Mouse (Mus musculus): ENCODE results near the gene Nagpa. TPM values are rescaled to one million over a fixed set of nuclear protein-coding genes. Genes with fewer than 3 reads are reported as not detected.

Nagpa gene
- total RNA-seq, 2 experiments from 2014 or later, result 12.2 to 15.9 TPM

GRCm38 (mm10) chr16:5221403-5221802 is 17.6 kb upstream of the Nagpa start:
- TF ChIP-seq CTCF (conservative IDR thresholded peaks at IDR 0.05), result no peak
- peak overlapping the region; percentile 1; the same call in 1 of the 2 replicates for H3K4me3 ChIP-seq
- DNase-seq (ENCODE audit: low spot score in 2 of 2), result no peak
- H3K27ac ChIP-seq, result peak overlapping the region; percentile 48; the same call in 1 of the 2 replicates

GRCm38 (mm10) chr16:5217341-5218133 is 13.7 kb upstream of the Nagpa start:
- no peak for TF ChIP-seq CTCF (conservative IDR thresholded peaks at IDR 0.05)
- no peak for DNase-seq (ENCODE audit: low spot score in 2 of 2)
- no peak overlapping the region for H3K4me3 ChIP-seq

GRCm38 (mm10) chr16:5216686-5217085 is 12.9 kb upstream of the Nagpa start:
- Histone ChIP-seq H3K27ac (no peak overlapping the region), H3K4me3 (no peak overlapping the region)
- TF ChIP-seq CTCF (conservative IDR thresholded peaks at IDR 0.05), result no peak

More at GRCm38 (mm10) chr16:5217341-5218133, 13.7 kb upstream of the Nagpa start:
- H3K27ac ChIP-seq, result no peak overlapping the region

GRCm38 (mm10) chr16:5214126-5214525 is 10.3 kb upstream of the Nagpa start:
- no peak for DNase-seq (ENCODE audit: low spot score in 2 of 2)
- TF ChIP-seq CTCF (conservative IDR thresholded peaks at IDR 0.05), result no peak
- Histone ChIP-seq H3K27ac (no peak overlapping the region), H3K4me3 (no peak overlapping the region)

More at GRCm38 (mm10) chr16:5216686-5217085, 12.9 kb upstream of the Nagpa start:
- DNase-seq (ENCODE audit: low spot score in 2 of 2), result no peak

- no peak for TF ChIP-seq CTCF (conservative IDR thresholded peaks at IDR 0.05)
- Histone ChIP-seq H3K4me3 (no peak overlapping the region), H3K27ac (no peak overlapping the region)
- no peak for DNase-seq (ENCODE audit: low spot score in 2 of 2)
Measured at GRCm38 (mm10) chr16:5212150-5212549, 8.3 kb upstream of the Nagpa start.

- no peak for DNase-seq (ENCODE audit: low spot score in 2 of 2)
- Histone ChIP-seq H3K4me3 (no peak overlapping the region), H3K27ac (no peak overlapping the region)
- TF ChIP-seq CTCF (conservative IDR thresholded peaks at IDR 0.05), result no peak
Measured at GRCm38 (mm10) chr16:5210365-5210764, 6.6 kb upstream of the Nagpa start.

- H3K27ac ChIP-seq, result peak overlapping the region; percentile 48; the same call in 1 of the 2 replicates
- TF ChIP-seq CTCF (conservative IDR thresholded peaks at IDR 0.05), result no peak
- DNase-seq (ENCODE audit: low spot score in 2 of 2), result no peak
Measured at GRCm38 (mm10) chr16:5206051-5206450, 2.2 kb upstream of the Nagpa start.

GRCm38 (mm10) chr16:5205431-5205970 is 1.7 kb upstream of the Nagpa start:
- no peak for DNase-seq (ENCODE audit: low spot score in 2 of 2)
- H3K27ac ChIP-seq, result no peak overlapping the region
- no peak for TF ChIP-seq CTCF (conservative IDR thresholded peaks at IDR 0.05)
- H3K4me3 ChIP-seq, result no peak overlapping the region

More at GRCm38 (mm10) chr16:5206051-5206450, 2.2 kb upstream of the Nagpa start:
- peak overlapping the region; percentile 29 for H3K4me3 ChIP-seq

- Histone ChIP-seq H3K27ac (peak overlapping the region; percentile 84), H3K4me3 (peak overlapping the region; percentile 72)
- TF ChIP-seq CTCF (conservative IDR thresholded peaks at IDR 0.05), result no peak
- DNase-seq (ENCODE audit: low spot score in 2 of 2), result no peak
Measured at GRCm38 (mm10) chr16:5203200-5203599, 612 bp downstream of the Nagpa start.

GRCm38 (mm10) chr16:5202681-5203080 is 1.1 kb downstream of the Nagpa start:
- DNase-seq (ENCODE audit: low spot score in 2 of 2), result peak; percentile 35 to 49
- Histone ChIP-seq H3K27ac (no peak overlapping the region), H3K4me3 (peak overlapping the region; percentile 72)
- TF ChIP-seq CTCF (conservative IDR thresholded peaks at IDR 0.05), result peak; percentile 83

- TF ChIP-seq CTCF (conservative IDR thresholded peaks at IDR 0.05), result peak; percentile 85
- H3K4me3 ChIP-seq, result no peak overlapping the region
- peak; percentile 46 to 70 for DNase-seq (ENCODE audit: low spot score in 2 of 2)
- H3K27ac ChIP-seq, result no peak overlapping the region
Measured at GRCm38 (mm10) chr16:5195080-5195479, 8.7 kb downstream of the Nagpa start.

GRCm38 (mm10) chr16:5186234-5186633 is 17.6 kb downstream of the Nagpa start:
- TF ChIP-seq CTCF (conservative IDR thresholded peaks at IDR 0.05), result no peak
- Histone ChIP-seq H3K4me3 (no peak overlapping the region), H3K27ac (peak overlapping the region; percentile 10; the same call in 1 of the 2 replicates)
- DNase-seq (ENCODE audit: low spot score in 2 of 2), result peak; percentile 34 to 36

- Histone ChIP-seq H3K4me3 (no peak overlapping the region), H3K27ac (no peak overlapping the region)
- no peak for DNase-seq (ENCODE audit: low spot score in 2 of 2)
- no peak for TF ChIP-seq CTCF (conservative IDR thresholded peaks at IDR 0.05)
Measured at GRCm38 (mm10) chr16:5185691-5186090, 18.1 kb downstream of the Nagpa start.

Data from layer of hippocampus, adult 2 months (tissue).